Mouse (Mus musculus) heart, postnatal 0 days (tissue): ENCODE measurements around the gene Egflam.

Experiments used
- CTCF ChIP-seq: IDR thresholded peaks from 2 replicates; pipeline ENCODE4 v1.5.1; 2016; ENCODE audit warnings: antibody characterized with exemption, control low read depth, low read depth
- EP300 ChIP-seq: IDR thresholded peaks from 2 replicates; pipeline ENCODE4 v1.6.1; 2016; ENCODE audit warnings: antibody characterized with exemption, low read depth

DNA sequence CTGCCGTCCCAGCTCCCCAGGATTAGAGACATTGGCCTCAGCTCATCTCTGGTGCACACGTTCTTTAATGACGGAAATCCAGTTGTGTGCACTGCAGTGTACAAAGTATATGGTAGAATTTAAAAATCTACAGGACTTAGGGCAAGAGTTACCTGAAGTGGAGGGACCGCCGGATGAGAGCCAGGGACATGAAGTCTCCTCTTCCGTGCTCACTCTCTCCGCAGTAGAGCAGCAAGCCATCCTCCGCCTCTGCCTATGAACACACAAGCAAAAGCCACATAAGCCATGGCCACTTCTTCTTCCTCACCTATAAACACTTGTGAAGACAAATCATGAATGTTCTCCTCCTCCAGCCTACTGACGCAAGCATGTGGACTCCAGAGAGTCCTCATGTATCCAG is 147.2 kb downstream of the Egflam start:
- no peak for TF ChIP-seq CTCF
- TF ChIP-seq EP300 = no peak
